Mouse (Mus musculus): ENCODE data around the gene Tenm3. TPM values are rescaled to one million over a fixed set of nuclear protein-coding genes. Genes with fewer than 3 reads are reported as not detected.

Tenm3 gene
- polyA plus RNA-seq, 2 experiments, result 38.0 to 48.1 TPM

DNA sequence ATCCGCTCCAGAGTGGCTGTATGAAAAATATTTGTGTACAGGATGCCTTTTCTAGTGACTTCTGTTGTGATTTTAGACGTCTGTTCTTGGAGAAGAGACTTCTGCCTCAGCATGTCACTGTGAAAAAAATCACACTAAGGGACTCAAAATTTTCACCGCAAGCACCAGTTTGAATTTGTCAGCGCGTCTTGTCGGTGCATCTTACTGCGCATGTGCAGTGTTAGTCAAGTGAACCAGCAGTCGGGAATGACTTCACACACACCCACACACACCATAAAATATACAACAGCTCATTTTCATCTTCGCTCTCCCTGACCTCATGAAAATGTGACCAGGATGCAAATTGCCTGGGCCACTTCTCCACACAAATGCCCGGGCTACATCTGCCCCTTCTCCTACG, 568.7 kb downstream of the Tenm3 start:
- Histone ChIP-seq H3K27me3 (ENCODE audit: control insufficient read depth, insufficient read depth, low read length) (no peaks in the 10 kb centered on the region), H3K4me2 (replicated peaks; ENCODE audit: low read depth, low read length, severe bottlenecking) (no peak overlapping the region), H3K9me3 (ENCODE audit: control insufficient read depth, low read length) (0 out of 2 replicates have a peak, but pooled peaks cover 9% of the 10 kb centered on the region), H3K9ac (ENCODE audit: low read depth, low read length, severe bottlenecking) (no peak overlapping the region), H3K27ac (replicated peaks; ENCODE audit: low read depth, low read length) (no peak overlapping the region), H3K4me3 (replicated peaks; ENCODE audit: low read length) (no peak overlapping the region), H3K36me3 (ENCODE audit: control insufficient read depth, insufficient read depth, low read length) (peaks cover 49% of the 10 kb centered on the region), H3K4me1 (ENCODE audit: control insufficient read depth, insufficient read depth, low read length) (no peaks in the 10 kb centered on the region)
- WGBS, result 90% methylated on average over 11 of the region's 11 CpGs
- no peak for ATAC-seq (ENCODE audit: low FRiP score, low read depth)
- DNase-seq (ENCODE audit: low spot score), result no peak
- no peak for TF ChIP-seq POLR2A (IDR thresholded peaks at IDR 0.05; ENCODE audit: borderline replicate concordance, extremely low read depth, insufficient read depth, insufficient read length)

DNA sequence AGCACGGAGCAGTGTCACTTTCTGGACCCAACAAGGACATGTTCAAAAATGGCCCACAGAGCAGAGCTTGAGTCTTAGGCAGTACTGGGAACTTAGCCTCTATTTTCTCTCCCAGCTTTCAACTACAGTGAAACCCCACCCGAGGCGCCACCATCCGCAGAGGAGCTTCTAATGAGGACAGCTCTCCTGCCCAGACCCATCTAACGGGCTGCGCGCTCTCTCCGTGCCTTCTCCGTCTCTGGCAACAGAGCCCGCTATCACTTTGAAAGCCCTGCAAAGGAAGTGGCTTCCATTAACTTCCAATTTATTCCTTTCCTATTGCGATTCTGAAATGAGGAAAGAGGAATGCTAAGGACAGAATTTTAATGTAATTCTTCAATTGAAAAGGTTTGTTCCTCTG, 569.2 kb downstream of the Tenm3 start:
- WGBS, result 89% methylated on average over 11 of the region's 11 CpGs
- Histone ChIP-seq H3K4me2 (replicated peaks; ENCODE audit: low read depth, low read length, severe bottlenecking) (no peak overlapping the region), H3K27ac (replicated peaks; ENCODE audit: low read depth, low read length) (no peak overlapping the region), H3K9ac (ENCODE audit: low read depth, low read length, severe bottlenecking) (no peak overlapping the region), H3K4me3 (replicated peaks; ENCODE audit: low read length) (no peak overlapping the region), H3K9me3 (ENCODE audit: control insufficient read depth, low read length) (0 out of 2 replicates have a peak, but pooled peaks cover 9% of the 10 kb centered on the region), H3K27me3 (ENCODE audit: control insufficient read depth, insufficient read depth, low read length) (no peaks in the 10 kb centered on the region), H3K4me1 (ENCODE audit: control insufficient read depth, insufficient read depth, low read length) (no peaks in the 10 kb centered on the region), H3K36me3 (ENCODE audit: control insufficient read depth, insufficient read depth, low read length) (peaks cover 46% of the 10 kb centered on the region)
- TF ChIP-seq POLR2A (IDR thresholded peaks at IDR 0.05; ENCODE audit: borderline replicate concordance, extremely low read depth, insufficient read depth, insufficient read length), result no peak
- ATAC-seq (ENCODE audit: low FRiP score, low read depth) (no peak), DNase-seq (ENCODE audit: low spot score) (no peak)

DNA sequence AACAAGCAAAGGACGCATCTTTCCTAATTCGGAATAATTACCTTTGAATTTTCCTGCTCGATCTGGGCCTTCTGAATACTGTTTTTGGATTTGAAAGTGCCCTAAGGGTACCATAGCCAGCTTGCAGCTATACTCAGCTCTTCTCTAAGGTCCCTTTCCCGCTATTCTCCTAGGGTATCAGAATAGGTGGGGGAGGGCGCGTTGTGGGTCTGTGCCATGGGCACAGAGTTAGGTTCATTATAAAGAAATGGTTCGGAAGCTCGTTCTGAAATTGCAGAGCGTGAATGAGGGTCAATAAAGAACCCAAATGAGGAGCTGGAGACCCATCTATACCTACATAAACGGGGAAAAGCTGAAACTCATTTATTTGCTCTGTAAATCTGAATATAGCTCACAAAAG, 575.1 kb downstream of the Tenm3 start:
- H3K4me1 ChIP-seq (ENCODE audit: control insufficient read depth, insufficient read depth, low read length), result no peaks in the 10 kb centered on the region
- no peak overlapping the region for H3K27ac ChIP-seq (replicated peaks; ENCODE audit: low read depth, low read length)
- H3K4me3 ChIP-seq (replicated peaks; ENCODE audit: low read length), result no peak overlapping the region
- no peak for DNase-seq (ENCODE audit: low spot score)
- no peak overlapping the region for H3K4me2 ChIP-seq (replicated peaks; ENCODE audit: low read depth, low read length, severe bottlenecking)
- WGBS, result 81% methylated on average over 10 of the region's 10 CpGs
- ATAC-seq (ENCODE audit: low FRiP score, low read depth), result no peak
- no peaks in the 10 kb centered on the region for H3K27me3 ChIP-seq (ENCODE audit: control insufficient read depth, insufficient read depth, low read length)
- H3K9ac ChIP-seq (ENCODE audit: low read depth, low read length, severe bottlenecking), result no peak overlapping the region
- H3K36me3 ChIP-seq (ENCODE audit: control insufficient read depth, insufficient read depth, low read length), result peaks cover 13% of the 10 kb centered on the region; the same call in 1 of the 2 replicates
- H3K9me3 ChIP-seq (ENCODE audit: control insufficient read depth, low read length), result no peaks in the 10 kb centered on the region
- no peak for TF ChIP-seq POLR2A (IDR thresholded peaks at IDR 0.05; ENCODE audit: borderline replicate concordance, extremely low read depth, insufficient read depth, insufficient read length)

DNA sequence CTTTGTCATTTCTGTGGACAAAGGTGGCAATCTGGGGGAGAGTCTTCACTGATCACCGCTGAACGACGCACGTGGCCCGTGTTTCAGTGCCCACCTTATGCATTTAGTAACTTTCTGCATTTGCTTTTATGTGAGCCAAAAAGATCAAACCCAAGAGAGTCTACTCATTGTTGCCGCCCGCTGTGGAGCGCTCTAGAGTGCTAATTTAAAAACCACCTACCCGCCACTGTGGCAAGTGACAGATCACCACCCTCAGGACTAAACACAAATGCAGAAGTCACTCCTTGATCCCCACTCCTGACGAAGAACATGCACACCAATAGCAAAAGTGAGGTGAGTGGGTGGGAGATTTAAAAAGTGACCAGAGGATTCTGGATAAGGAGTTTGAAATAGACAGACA, 583.5 kb downstream of the Tenm3 start:
- ATAC-seq (ENCODE audit: low FRiP score, low read depth) (no peak), DNase-seq (ENCODE audit: low spot score) (no peak)
- Histone ChIP-seq H3K4me3 (replicated peaks; ENCODE audit: low read length) (no peak overlapping the region), H3K4me1 (ENCODE audit: control insufficient read depth, insufficient read depth, low read length) (no peaks in the 10 kb centered on the region), H3K36me3 (ENCODE audit: control insufficient read depth, insufficient read depth, low read length) (peaks cover 8% of the 10 kb centered on the region; the same call in 1 of the 2 replicates), H3K4me2 (replicated peaks; ENCODE audit: low read depth, low read length, severe bottlenecking) (no peak overlapping the region), H3K27ac (replicated peaks; ENCODE audit: low read depth, low read length) (no peak overlapping the region), H3K9ac (ENCODE audit: low read depth, low read length, severe bottlenecking) (no peak overlapping the region), H3K27me3 (ENCODE audit: control insufficient read depth, insufficient read depth, low read length) (no peaks in the 10 kb centered on the region), H3K9me3 (ENCODE audit: control insufficient read depth, low read length) (no peaks in the 10 kb centered on the region)
- WGBS, result 93% methylated on average over 10 of the region's 10 CpGs
- TF ChIP-seq POLR2A (IDR thresholded peaks at IDR 0.05; ENCODE audit: borderline replicate concordance, extremely low read depth, insufficient read depth, insufficient read length), result no peak

DNA sequence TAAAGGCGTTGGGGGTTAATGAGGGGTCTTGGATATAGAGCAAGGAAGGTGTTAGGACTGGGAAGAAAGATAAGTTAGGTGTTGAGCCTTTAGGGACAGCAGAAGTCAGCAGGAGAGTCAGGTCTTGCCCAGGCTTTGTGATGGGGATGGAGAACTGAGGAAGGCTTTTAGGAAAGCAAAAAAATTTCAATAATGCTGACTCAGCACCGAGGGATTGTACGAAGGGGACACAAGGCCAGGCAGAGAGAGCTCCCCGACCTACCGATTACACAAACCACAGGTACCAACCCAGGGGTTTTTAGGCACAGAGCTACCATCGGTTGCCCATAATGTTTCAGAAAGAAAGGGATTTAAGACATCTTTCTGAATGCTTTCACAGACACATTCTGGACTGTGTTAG, 583.9 kb downstream of the Tenm3 start:
- Histone ChIP-seq H3K36me3 (ENCODE audit: control insufficient read depth, insufficient read depth, low read length) (peaks cover 8% of the 10 kb centered on the region; the same call in 1 of the 2 replicates), H3K9me3 (ENCODE audit: control insufficient read depth, low read length) (no peaks in the 10 kb centered on the region), H3K4me3 (replicated peaks; ENCODE audit: low read length) (no peak overlapping the region), H3K4me1 (ENCODE audit: control insufficient read depth, insufficient read depth, low read length) (no peaks in the 10 kb centered on the region), H3K9ac (ENCODE audit: low read depth, low read length, severe bottlenecking) (no peak overlapping the region), H3K27ac (replicated peaks; ENCODE audit: low read depth, low read length) (no peak overlapping the region), H3K4me2 (replicated peaks; ENCODE audit: low read depth, low read length, severe bottlenecking) (no peak overlapping the region), H3K27me3 (ENCODE audit: control insufficient read depth, insufficient read depth, low read length) (no peaks in the 10 kb centered on the region)
- no peak for ATAC-seq (ENCODE audit: low FRiP score, low read depth)
- TF ChIP-seq POLR2A (IDR thresholded peaks at IDR 0.05; ENCODE audit: borderline replicate concordance, extremely low read depth, insufficient read depth, insufficient read length), result no peak
- WGBS, result 63% methylated on average over 6 of the region's 6 CpGs
- DNase-seq (ENCODE audit: low spot score), result no peak

DNA sequence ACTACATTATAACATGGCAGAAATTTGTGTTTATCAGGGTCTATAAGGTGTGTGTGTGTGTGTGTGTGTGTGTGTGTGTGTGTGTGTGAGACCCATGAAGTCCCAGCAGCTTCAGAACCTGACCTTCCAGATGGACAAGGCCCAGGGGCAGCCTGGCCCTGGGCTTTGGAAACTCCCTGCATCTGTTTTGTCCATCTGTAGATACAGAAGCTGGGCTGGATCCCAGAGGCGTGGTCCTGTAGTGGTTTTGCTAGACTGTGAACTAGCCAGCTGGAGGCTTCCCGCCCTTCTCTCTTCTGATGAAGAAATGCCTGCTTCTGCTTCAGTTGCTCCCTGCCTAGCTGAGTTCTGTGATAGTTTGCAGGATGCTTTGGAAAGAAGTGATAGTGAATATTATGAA, 599.9 kb downstream of the Tenm3 start:
- 76% methylated on average over 2 of the region's 2 CpGs for WGBS
- no peak for DNase-seq (ENCODE audit: low spot score)
- peaks cover 5% of the 10 kb centered on the region; the same call in 1 of the 2 replicates for H3K4me1 ChIP-seq (ENCODE audit: control insufficient read depth, insufficient read depth, low read length)
- H3K9me3 ChIP-seq (ENCODE audit: control insufficient read depth, low read length), result no peaks in the 10 kb centered on the region
- peaks cover 22% of the 10 kb centered on the region for H3K36me3 ChIP-seq (ENCODE audit: control insufficient read depth, insufficient read depth, low read length)
- no peak overlapping the region for H3K4me2 ChIP-seq (replicated peaks; ENCODE audit: low read depth, low read length, severe bottlenecking)
- no peak for ATAC-seq (ENCODE audit: low FRiP score, low read depth)
- H3K9ac ChIP-seq (ENCODE audit: low read depth, low read length, severe bottlenecking), result no peak overlapping the region
- no peaks in the 10 kb centered on the region for H3K27me3 ChIP-seq (ENCODE audit: control insufficient read depth, insufficient read depth, low read length)
- no peak overlapping the region for H3K4me3 ChIP-seq (replicated peaks; ENCODE audit: low read length)
- H3K27ac ChIP-seq (replicated peaks; ENCODE audit: low read depth, low read length), result no peak overlapping the region
- TF ChIP-seq POLR2A (IDR thresholded peaks at IDR 0.05; ENCODE audit: borderline replicate concordance, extremely low read depth, insufficient read depth, insufficient read length), result no peak
